Mouse (Mus musculus): ENCODE results near the gene Sipa1.

The Sipa1 gene

DNA sequence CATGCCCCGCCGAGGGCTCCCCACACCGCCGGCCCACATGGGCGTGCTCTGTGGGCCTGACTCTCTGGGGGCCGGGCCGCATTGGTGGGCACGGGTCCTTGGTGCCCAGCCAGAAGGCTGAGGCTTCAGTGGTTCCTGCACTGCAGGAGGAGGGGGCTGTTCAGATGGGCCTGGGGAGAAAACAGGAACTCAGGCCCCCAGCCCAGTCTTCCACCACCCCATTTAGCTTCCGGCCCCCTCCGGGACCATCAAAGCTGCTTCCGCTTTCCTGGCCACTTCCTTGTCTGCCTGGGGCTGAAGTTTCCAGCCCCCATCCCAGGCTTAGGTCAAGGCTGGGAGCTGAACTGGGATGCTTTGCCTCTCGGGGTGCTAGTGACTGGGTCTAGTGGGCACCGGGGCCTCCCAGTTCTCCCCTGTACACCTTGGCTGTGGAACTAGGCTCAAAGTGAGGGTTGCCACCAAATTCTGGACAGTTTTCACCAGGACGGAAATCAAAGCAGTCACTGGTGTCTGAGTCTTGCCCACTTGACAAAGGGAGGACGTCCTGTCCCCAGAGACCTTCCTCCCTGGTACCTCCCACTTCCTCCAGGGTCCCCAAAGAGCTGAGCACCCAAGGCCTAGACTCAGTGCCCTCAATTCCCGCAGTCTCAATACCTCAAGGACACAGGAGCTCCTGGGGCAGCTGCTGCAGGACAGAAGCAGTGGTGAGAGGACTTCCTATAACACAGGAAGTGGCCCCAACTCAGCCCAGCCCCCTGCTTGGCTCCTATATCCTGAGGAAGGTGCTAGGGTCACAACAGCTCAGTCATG lies 2.4 kb downstream of the Sipa1 start:
- peak; percentile 8; the same call in 1 of the 2 replicates for TF ChIP-seq GATA4 (IDR thresholded peaks at IDR 0.05; ENCODE audit: insufficient replicate concordance, low read length)

DNA sequence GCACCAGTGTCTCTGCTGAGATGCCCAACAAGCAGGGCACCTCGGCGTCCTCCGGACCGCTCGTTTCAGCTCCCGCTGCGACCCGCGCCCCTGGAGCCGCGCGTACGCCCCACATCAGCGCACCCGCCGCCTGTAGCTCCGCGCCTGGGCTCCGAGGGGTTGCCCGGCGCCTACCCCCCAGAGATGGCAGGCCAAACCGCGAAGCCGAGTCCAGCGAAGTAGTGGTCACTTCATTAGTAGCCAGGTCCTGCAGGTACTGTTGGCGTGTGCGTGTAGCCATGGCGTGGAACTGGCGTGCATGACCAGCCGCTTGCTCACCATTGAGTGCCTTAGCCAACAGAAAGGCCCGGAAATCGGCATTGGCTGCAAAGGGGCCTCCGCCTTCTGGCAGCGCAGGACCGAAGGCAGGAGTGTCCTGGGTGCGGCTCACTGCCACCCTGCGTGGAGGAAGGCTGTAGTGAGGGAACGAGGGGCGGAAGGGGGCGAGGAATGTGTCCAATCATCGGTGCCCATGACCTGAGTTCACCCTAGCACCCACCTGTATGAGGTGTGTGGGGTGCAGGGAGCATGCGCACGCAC lies 8.7 kb downstream of the Sipa1 start:
- no peak for TF ChIP-seq GATA4 (IDR thresholded peaks at IDR 0.05; ENCODE audit: insufficient replicate concordance, low read length)

DNA sequence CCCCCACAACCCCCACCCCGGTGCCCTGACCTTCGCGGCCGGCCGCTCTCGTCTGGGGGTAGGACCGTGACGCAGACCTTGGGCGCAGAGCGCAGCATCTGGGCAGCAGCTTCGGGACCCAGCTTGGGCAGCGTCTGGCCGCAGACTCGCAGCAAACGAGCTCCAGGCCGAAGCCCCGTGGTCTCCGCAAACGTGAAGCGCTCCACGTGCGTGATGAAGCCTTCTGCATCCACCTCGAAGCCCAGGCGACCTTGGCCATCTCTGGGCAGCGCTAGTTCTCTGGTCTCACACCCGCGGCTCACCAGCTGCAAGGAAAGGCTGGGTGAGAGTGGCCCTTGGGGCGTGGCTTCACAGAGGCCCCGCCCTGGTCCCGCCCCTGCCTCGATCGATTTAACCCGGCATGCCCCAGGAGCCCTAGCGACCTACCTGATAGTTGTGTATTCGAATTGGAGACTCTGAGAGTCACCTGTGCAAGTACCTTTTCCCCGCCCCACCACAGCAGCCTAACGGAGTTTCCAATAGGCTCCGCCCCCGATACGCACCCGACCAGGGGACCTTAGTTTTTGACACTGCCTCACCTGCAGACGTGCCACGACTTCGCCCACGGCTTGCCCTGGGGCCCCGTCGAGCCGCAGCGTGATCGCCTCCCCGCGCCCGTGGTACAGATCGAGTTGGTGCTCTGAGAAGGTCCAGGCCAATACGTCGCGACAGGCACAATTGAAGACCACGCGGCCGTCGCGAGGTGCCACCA lies 9.4 kb downstream of the Sipa1 start:
- no peak for TF ChIP-seq GATA4 (IDR thresholded peaks at IDR 0.05; ENCODE audit: insufficient replicate concordance, low read length)

DNA sequence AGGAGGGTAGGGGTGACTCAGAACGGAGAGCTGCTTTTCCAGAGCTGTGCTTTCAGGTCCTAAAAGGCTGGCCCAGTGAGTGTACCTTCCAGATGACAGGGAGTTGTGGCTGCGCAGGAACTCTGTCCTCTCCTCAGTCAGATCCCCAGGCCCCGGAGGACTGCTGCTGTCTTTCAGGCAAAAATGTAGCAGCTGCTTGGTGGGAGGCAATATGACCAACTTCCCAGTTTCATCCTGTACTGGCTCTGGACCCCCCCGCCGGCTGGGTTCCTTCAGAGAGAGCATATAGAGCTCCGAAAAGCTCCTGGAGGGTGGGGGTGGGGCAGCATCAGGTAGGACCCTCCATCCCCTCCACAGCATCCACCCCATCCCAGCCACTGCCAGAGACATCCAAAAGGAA lies 10.9 kb downstream of the Sipa1 start:
- no peak for TF ChIP-seq GATA4 (IDR thresholded peaks at IDR 0.05; ENCODE audit: insufficient replicate concordance, low read length)

DNA sequence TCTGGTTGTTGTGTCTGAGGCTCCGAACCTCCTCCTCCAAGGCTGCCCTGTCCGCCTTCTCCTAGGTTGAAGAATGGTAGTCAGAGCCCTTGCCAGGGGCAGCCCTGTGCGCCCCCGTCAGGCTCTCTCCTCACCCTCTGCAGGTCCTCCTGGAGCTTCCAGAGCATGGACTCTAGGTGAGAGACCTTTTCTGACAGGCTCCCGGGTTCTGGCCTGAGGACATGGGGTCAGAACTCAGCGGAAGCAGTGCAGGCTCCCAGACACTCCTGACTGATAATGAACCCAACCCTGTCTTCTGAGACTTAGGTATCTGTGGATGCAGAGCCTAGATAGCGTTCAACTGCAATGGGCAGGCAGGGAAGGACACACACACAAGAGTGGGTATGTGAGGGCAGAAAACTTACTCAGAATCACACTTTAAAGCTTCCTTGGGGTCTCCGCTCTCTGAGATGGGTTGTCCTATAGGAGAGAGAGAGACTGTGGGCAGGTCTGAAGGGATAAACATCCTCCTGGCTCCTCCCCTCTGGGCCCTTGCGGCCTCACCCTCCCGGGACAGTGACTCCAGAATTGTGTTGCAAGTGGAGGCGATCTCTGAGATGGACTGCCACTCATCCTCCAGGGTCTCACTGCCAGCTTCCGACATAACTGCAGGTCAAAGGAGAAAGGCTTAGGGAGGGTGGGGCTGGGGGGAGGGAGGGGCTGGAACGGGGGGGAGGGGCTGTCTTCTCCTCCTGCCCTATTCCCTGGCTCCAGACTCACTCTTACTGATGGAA lies 11.8 kb downstream of the Sipa1 start:
- no peak for TF ChIP-seq GATA4 (IDR thresholded peaks at IDR 0.05; ENCODE audit: insufficient replicate concordance, low read length)

DNA sequence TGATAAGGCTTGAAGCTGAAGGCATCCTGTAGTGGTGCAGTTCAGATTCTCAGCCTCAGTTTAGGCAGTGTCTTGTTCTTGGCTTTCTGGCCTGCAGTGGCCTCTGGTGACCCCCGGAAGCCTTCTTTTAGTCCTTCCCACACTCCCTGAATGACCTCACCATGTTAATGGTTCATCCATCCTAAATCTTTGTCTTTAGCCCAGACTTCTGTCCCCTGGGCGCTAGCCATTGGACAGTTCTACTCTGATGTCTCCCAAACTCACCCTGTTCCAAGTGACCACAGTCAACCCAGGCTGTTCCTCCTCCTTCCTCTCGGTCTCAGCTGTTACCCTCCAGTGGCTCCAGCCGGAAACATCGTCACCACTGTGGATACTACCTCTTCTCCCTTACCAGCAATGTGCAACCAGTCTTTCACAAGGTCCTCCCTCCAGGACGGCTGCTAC lies 14.2 kb downstream of the Sipa1 start:
- no peak for TF ChIP-seq GATA4 (IDR thresholded peaks at IDR 0.05; ENCODE audit: insufficient replicate concordance, low read length)

DNA sequence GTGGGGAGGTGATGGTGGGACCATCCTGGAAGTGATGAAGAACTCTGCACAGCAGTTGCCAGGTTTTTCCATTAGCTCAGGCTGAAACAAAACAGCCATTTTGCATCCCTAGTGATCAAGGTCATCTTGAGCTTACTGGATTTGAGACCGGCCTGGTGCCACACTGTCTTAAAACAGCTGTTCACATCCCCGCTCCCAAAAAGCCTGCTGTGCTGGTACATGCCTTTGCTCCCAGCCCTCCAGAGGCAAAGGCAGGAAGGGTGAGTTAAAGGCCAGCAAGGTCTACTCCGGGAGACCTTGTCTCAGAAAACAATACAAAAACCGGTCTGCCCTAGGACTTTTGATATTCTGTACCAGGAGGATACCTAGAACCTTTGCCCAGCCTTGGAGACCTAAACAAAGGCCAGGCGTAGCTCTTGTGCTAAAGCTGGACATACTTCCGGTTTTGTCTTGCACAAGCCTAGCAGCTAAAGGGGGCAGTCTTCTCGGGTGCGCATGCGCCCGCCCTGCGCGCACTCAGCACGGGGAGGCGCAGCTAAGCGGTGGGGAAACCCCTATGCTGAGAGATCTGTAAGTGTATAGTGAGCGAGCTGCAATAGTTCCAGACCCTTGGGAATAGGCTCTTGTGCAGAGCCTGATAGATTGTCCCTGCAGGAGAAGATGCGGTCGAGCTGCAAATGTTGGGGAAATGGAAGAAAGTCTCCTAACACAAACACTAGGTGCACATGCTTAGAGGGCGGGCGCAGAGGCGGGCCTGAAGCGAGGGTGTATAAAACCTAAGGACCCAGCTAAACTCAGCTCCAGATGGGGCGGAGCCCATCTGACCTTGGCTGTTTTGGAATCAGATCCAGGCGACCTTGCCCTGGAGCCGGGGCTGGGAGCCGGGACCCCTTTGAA lies 14.9 kb downstream of the Sipa1 start:
- no peak for TF ChIP-seq GATA4 (IDR thresholded peaks at IDR 0.05; ENCODE audit: insufficient replicate concordance, low read length)

DNA sequence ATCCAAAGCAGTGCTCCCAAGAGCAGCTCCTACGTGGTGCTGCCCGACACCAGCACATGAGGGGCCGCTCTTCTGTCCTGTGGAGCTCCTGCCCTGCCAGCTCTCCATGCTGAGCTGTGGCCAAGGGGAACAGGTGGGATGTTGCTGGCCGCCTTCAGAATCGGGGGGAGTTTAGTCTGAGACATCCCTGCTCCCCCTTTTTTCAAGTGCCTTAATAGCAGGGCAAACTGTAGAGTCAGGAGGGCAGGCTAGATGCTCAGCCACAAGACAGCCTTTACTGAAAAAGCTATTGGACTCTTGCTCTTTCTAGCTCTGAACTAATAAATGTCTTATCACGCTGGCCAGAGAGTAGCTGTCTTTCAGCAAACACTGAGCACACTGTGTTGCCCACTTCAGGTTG lies 15.7 kb downstream of the Sipa1 start:
- TF ChIP-seq GATA4 (IDR thresholded peaks at IDR 0.05; ENCODE audit: insufficient replicate concordance, low read length), result no peak

DNA sequence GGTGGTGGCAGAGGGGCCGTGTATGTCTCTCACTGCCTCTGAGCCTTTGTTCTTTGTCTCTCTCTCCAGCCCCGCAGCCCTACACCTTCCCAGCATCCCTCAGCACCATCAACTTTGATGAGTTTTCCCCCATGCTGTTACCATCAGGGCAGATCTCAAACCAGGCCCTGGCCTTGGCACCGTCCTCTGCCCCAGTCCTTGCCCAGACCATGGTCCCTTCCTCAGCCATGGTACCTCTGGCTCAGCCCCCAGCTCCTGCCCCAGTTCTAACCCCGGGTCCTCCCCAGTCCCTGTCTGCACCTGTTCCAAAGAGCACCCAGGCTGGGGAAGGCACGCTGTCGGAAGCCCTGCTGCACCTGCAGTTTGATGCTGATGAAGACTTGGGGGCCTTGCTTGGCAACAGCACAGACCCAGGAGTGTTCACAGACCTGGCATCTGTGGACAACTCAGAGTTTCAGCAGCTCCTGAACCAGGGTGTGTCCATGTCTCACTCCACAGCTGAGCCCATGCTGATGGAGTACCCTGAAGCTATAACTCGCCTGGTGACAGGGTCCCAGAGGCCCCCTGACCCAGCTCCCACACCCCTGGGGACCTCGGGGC lies 16.7 kb downstream of the Sipa1 start:
- TF ChIP-seq GATA4 (IDR thresholded peaks at IDR 0.05; ENCODE audit: insufficient replicate concordance, low read length), result no peak

DNA sequence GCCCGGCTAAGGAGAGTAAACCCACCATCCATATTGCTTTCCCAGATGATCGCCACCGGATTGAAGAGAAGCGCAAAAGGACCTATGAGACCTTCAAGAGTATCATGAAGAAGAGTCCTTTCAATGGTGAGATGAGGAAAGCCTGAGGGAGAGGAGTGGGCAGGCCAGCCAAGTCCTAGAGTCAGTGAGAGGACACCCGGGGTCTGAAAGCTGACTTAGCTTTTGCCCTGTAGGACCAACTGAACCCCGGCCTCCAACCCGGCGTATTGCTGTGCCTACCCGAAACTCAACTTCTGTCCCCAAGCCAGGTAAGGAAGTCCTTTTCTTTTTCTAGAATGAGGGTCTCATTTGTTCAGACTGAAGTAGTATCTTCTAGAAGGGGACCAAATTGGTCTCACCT lies 18.2 kb downstream of the Sipa1 start:
- TF ChIP-seq GATA4 (IDR thresholded peaks at IDR 0.05; ENCODE audit: insufficient replicate concordance, low read length), result no peak

DNA sequence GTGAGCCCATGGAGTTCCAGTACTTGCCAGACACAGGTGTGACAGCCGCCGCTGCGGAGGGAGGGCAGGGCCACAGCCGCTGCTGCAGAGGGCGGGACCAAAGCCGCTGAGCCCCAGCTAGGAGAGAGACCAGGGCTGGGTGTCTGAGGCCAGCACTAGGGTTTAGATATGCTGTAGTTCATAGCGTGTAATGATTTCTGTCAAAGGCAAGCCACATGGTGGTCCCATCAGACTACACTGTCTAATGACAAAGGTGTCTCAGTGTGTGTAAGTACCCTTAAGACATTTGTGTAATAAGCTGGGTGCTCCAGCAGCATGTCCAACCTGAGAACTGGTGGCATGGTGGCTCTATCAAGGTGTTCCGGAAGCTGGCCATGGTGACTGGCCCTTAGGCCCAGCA lies 21.9 kb downstream of the Sipa1 start:
- no peak for TF ChIP-seq GATA4 (IDR thresholded peaks at IDR 0.05; ENCODE audit: insufficient replicate concordance, low read length)

DNA sequence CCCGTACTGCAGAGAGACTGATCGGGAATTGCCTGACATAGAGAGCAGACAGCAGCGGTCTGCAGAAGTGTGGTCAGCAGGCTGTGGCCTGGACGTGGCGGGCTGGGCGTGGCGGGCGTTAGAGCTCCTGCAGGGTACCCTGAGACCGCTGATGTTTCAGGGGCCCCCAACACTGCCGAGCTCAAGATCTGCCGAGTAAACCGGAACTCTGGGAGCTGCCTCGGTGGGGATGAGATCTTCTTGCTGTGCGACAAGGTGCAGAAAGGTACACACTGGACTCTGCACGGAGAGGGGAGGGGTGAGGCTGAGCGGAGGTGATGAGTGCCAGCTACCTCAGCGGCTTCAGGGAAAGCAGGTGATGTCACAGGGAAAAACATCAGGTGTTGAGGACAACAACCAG lies 22.5 kb downstream of the Sipa1 start:
- TF ChIP-seq GATA4 (IDR thresholded peaks at IDR 0.05; ENCODE audit: insufficient replicate concordance, low read length), result no peak

DNA sequence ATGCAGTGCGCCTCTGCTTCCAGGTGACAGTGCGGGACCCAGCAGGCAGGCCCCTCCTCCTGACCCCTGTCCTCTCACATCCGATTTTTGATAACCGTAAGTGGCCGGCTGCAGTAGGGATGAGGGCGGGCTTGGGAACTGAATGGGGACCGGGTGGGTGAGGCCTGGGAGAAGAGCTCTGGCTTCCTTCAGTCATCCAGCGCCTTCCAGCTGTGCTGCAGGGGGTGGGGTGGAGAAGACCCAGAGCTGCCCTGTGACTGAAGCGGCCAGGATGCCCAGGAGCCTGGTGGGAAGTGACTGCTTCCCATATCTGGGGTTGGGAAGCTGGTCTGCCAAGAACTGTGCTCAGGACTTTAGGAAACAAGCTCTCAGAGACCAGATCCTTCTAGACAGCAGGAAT lies 23.2 kb downstream of the Sipa1 start:
- peak; percentile 61; the same call in 1 of the 2 replicates for TF ChIP-seq GATA4 (IDR thresholded peaks at IDR 0.05; ENCODE audit: insufficient replicate concordance, low read length)
